ENCODE assay signal across 17 mouse cellular contexts in the genomic region with DNA sequence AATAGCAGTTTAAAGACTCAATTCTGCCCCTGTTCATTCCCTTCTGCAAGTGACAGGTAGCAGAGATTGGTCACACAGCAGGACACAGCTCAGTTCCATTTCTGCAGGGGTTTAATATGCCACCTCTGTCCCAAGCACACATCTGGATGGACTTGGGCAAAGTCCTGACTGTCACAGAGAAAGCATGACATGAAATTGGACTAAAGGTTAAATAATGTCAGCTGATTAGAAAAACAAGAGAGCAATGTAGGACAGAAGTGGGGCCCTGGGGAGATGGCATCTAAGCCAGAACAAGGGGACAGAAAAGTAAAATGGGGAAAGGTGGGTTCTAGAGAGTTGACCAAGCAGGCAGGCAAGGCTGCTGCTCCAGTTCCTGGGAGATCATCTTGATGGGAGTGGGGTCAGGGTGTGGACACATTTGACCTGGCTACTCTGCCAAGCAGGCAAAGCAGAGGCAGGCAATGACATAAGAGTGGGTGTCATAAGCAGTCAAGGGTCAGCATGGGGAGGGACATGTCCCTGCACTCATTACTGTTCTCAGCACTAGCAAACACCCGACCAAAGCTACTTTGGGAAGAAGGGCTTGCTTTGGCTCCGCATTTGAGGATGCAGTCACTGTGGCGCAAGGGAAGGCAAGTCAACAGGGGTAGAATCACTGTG.
"Had no signal": no experiment of that assay in that cellular context is flagged by ENCODE, and none has a peak within 500 bp of the region (broad histone marks: within the 10 kb centered on the region; RNA-seq: fewer than 3 reads in every experiment).

No protein-coding gene starts in this region.

- ATAC-seq: midbrain, embryonic 16.5 days had no signal

- H3K27me3 ChIP-seq: kidney, embryonic 15.5 days; liver, embryonic 15.5 days; lung, embryonic 15.5 days; midbrain, embryonic 12.5 days; neural tube, embryonic 13.5 days had no signal

- H3K36me3 ChIP-seq: kidney, embryonic 15.5 days; limb, embryonic 10.5 days; liver, embryonic 15.5 days; lung, embryonic 15.5 days; midbrain, embryonic 12.5 days; neural tube, embryonic 13.5 days had no signal

- H3K4me1 ChIP-seq: kidney, embryonic 15.5 days; limb, embryonic 10.5 days; liver, embryonic 15.5 days; midbrain, embryonic 12.5 days; neural tube, embryonic 13.5 days had no signal

- H3K9me3 ChIP-seq: kidney, embryonic 15.5 days; limb, embryonic 10.5 days; liver, embryonic 15.5 days; lung, embryonic 15.5 days; midbrain, embryonic 12.5 days; neural tube, embryonic 13.5 days had no signal

- DNase-seq: kidney, adult 18-20 months; kidney, postnatal 14 days; lung, postnatal 14 days; right cerebral cortex, postnatal 25 days; thymus, adult 2 months; thymus, postnatal 25 days had no signal

- H3K4me2 ChIP-seq: kidney, embryonic 15.5 days; liver, embryonic 15.5 days; lung, embryonic 15.5 days; midbrain, embryonic 12.5 days; neural tube, embryonic 13.5 days had no signal

- H3K9ac ChIP-seq: kidney, embryonic 15.5 days; liver, embryonic 15.5 days; lung, embryonic 15.5 days; midbrain, embryonic 12.5 days; neural tube, embryonic 13.5 days had no signal

- H3K4me3 ChIP-seq: kidney, embryonic 15.5 days; left cerebral cortex, adult 2 months; limb, embryonic 10.5 days; liver, embryonic 15.5 days; lung, embryonic 15.5 days; megakaryocyte, embryonic 14.5 days; midbrain, embryonic 12.5 days; neural tube, embryonic 13.5 days had no signal

- H3K27ac ChIP-seq: kidney, embryonic 15.5 days; left cerebral cortex, adult 2 months; limb, embryonic 10.5 days; liver, embryonic 15.5 days; lung, embryonic 15.5 days; macrophage; midbrain, embryonic 12.5 days; neural tube, embryonic 13.5 days; stomach, postnatal 0 days had no signal
